Mouse (Mus musculus) embryonic facial prominence, embryonic 12.5 days (tissue): ENCODE measurements at regions not wholly inside any gene's neighbourhood (a gene's known extent, or its start where the extent isn't known, plus 50 kb on each side); places are given as distances from the start of the nearest gene placed in this dataset.

Experiments
- ATAC-seq: fragments of 200-750 bp; cut with Nextera tagmentation; 2 replicates; pipeline ENCODE4 v1.8.0; 2017; ENCODE audit not compliant: insufficient number of reproducible peaks, insufficient read depth, low FRiP score, low TSS enrichment
- H3K27ac ChIP-seq: fragments of 300-500 bp; sonication (generic); 2 replicates; pipeline ENCODE4 v1.5.1; 2016; ENCODE audit warnings: mild to moderate bottlenecking
- H3K27me3 ChIP-seq: fragments of 300-500 bp; sonication (generic); 2 replicates; pipeline ENCODE4 v1.6.1; 2016; ENCODE audit warnings: mild to moderate bottlenecking, moderate library complexity
- H3K36me3 ChIP-seq: fragments of 300-500 bp; sonication (generic); 2 replicates; pipeline ENCODE4 v1.6.1; 2016; ENCODE audit warnings: mild to moderate bottlenecking
- H3K4me1 ChIP-seq: fragments of 300-500 bp; sonication (generic); 2 replicates; pipeline ENCODE4 v1.6.1; 2016
- H3K4me2 ChIP-seq: fragments of 300-500 bp; sonication (generic); replicated peaks from 2 replicates; pipeline ENCODE4 v1.6.1; 2016; ENCODE audit warnings: mild to moderate bottlenecking, moderate library complexity
- H3K4me3 ChIP-seq: fragments of 300-500 bp; sonication (generic); 2 replicates; pipeline ENCODE4 v1.5.1; 2016; ENCODE audit warnings: mild to moderate bottlenecking
- H3K9ac ChIP-seq: fragments of 300-500 bp; sonication (generic); 2 replicates; pipeline ENCODE4 v1.6.1; 2016; ENCODE audit warnings: mild to moderate bottlenecking, moderate library complexity
- H3K9me3 ChIP-seq: fragments of 300-500 bp; sonication (generic); 2 replicates; pipeline ENCODE4 v1.6.1; 2016; ENCODE audit warnings: mild to moderate bottlenecking, moderate library complexity
- WGBS: fragments of 180-500 bp; shearing (Covaris S2); methylation state at CpG from one replicate; pipeline ENCODE4 v1.1.7; 2016; 5-methylcytosine and 5-hydroxymethylcytosine counted together

DNA sequence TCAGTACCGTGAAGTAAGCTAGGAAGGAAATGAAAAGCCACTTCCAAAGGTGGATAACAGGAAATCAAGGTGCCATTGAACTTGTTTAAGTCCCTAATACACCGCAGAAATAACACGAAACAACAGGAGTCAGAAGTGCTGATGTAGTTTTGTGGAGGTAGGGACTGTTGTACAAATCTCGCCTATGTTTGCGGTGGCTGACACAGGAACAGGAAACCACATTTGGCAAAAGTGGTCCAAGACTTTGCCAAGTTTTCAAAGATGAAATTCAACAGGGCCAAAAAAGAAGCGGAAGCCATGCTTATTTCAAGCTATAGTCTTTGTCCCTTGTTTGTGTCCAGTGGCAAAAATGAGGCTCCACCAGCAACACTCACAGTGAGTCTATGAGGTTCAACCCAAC is 204.3 kb downstream of the Rpl36a-ps1 start:
- no peak for ATAC-seq
- H3K4me3 ChIP-seq, result no peak overlapping the region
- no peaks in the 10 kb centered on the region for H3K9me3 ChIP-seq
- H3K9ac ChIP-seq, result no peak overlapping the region
- no peak overlapping the region for H3K27ac ChIP-seq
- H3K27me3 ChIP-seq, result no peaks in the 10 kb centered on the region
- H3K36me3 ChIP-seq, result no peaks in the 10 kb centered on the region
- 91% methylated on average over 6 of the region's 6 CpGs for WGBS
- H3K4me2 ChIP-seq, result no peak overlapping the region
- H3K4me1 ChIP-seq, result no peaks in the 10 kb centered on the region

DNA sequence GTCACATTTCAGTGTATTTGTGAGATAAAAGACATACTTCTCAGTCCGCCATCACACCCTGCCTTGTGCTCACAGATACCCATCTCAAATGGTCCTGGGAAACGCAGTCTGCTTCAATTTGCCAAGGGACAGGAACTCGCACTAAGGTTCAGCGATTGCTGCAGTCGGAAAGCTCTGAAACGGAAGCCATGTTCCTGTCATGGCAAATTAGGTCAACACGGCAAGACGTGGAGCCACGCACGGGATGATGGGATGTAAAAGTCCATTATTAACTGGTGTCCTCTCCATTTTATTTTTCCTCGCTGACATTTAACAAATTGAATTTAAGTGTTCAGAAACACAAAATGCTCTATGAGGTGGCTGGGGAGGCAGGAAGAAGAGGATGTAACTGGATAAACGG is 212.4 kb downstream of the Rpl36a-ps1 start:
- ATAC-seq, result no peak
- 91% methylated on average over 12 of the region's 12 CpGs for WGBS
- Histone ChIP-seq H3K27ac (no peak overlapping the region), H3K9ac (no peak overlapping the region), H3K4me1 (no peaks in the 10 kb centered on the region), H3K27me3 (no peaks in the 10 kb centered on the region), H3K36me3 (no peaks in the 10 kb centered on the region), H3K4me3 (no peak overlapping the region), H3K4me2 (no peak overlapping the region), H3K9me3 (no peaks in the 10 kb centered on the region)

DNA sequence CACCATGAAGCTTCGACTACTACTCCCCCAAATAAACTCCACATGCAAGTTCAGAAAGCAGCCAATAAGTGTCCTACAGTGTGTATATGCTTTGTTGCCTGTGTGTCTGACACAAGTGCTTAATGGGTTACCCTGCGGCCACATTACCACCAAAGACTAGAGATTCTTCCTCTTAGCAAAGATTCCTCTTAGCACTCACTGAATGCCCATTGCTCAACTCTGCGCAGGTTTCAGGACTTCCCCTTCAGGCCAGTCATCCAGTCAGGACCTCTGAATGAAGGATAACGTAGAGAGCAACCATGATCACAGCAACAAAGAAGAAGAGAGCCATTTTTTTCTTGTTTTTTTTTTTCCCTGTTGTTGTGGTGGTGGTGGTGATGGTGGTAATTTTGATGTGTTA is 222.0 kb downstream of the Rpl36a-ps1 start:
- no peaks in the 10 kb centered on the region for H3K4me1 ChIP-seq
- H3K9me3 ChIP-seq, result no peaks in the 10 kb centered on the region
- H3K4me3 ChIP-seq, result no peak overlapping the region
- H3K9ac ChIP-seq, result no peak overlapping the region
- 82% methylated on average over 4 of the region's 4 CpGs for WGBS
- H3K4me2 ChIP-seq, result no peak overlapping the region
- no peaks in the 10 kb centered on the region for H3K36me3 ChIP-seq
- ATAC-seq, result no peak
- H3K27me3 ChIP-seq, result no peaks in the 10 kb centered on the region
- no peak overlapping the region for H3K27ac ChIP-seq

DNA sequence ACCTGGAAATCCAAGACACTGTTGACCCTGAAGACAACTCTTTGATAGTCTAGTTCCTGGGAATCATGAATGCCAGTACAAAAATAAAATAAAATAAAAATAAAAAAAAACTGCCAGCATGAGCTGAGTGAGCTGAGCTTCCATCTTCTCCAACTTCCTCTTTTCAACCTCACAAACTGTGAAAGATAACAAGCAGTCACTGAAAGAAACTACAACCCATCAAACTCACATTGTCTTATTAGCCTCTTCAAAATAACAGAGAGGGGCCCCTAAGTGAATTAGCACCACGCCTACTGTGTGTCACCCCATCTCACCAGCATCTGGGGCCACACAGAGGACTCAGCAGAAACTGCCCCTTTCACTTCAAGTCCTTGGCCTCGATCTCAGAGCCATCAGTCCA is 225.3 kb downstream of the Rpl36a-ps1 start:
- H3K4me3 ChIP-seq, result no peak overlapping the region
- ATAC-seq, result no peak
- no peak overlapping the region for H3K27ac ChIP-seq
- 80% methylated on average over 2 of the region's 2 CpGs for WGBS
- no peak overlapping the region for H3K4me2 ChIP-seq
- no peak overlapping the region for H3K9ac ChIP-seq
- H3K27me3 ChIP-seq, result no peaks in the 10 kb centered on the region
- no peaks in the 10 kb centered on the region for H3K36me3 ChIP-seq
- H3K9me3 ChIP-seq, result no peaks in the 10 kb centered on the region
- no peaks in the 10 kb centered on the region for H3K4me1 ChIP-seq

DNA sequence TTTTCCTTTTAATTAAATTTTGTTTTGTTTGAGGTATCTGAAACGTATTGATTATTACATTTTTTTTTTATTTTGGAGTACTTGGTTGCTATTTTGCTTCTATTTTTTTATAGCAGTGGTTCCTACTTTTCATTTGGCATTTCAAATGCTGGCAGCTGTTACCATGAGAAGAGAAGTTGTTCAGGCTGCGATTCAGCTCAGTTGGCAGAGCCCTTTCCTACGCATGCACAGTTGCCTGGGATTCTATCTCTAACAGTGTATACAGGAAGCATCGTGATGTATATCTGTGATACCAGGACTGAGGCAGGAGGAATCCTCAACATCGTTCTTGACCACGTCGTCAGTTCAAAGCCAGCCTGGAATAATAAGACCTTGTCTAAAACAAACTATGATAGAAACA is 226.6 kb downstream of the Rpl36a-ps1 start:
- no peaks in the 10 kb centered on the region for H3K9me3 ChIP-seq
- WGBS, result 87% methylated on average over 7 of the region's 7 CpGs
- no peak for ATAC-seq
- H3K4me3 ChIP-seq, result no peak overlapping the region
- H3K36me3 ChIP-seq, result no peaks in the 10 kb centered on the region
- no peak overlapping the region for H3K27ac ChIP-seq
- no peak overlapping the region for H3K4me2 ChIP-seq
- no peak overlapping the region for H3K9ac ChIP-seq
- H3K4me1 ChIP-seq, result no peaks in the 10 kb centered on the region
- H3K27me3 ChIP-seq, result no peaks in the 10 kb centered on the region

DNA sequence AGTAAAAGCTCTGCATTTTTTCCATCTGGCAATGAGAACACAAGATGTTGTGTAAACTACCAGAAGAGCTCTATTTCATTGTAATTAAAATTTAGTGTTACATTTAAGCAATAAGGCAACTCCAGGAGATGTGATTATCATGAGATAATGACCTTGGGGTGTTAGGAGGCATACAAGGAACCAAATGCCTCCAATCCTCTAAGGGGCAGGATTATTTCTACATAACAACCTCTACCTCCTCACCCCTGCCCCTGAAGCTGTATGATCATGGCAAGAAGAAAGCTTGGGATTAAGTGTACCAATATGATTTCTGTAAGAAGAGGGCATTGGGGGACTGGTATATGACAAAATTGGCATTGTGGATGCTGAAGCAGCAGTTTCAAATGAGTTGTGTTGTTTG is 228.8 kb downstream of the Rpl36a-ps1 start:
- Histone ChIP-seq H3K27ac (no peak overlapping the region), H3K9me3 (no peaks in the 10 kb centered on the region), H3K4me2 (no peak overlapping the region), H3K4me1 (no peaks in the 10 kb centered on the region), H3K4me3 (no peak overlapping the region), H3K27me3 (no peaks in the 10 kb centered on the region), H3K36me3 (no peaks in the 10 kb centered on the region), H3K9ac (no peak overlapping the region)
- ATAC-seq, result no peak

DNA sequence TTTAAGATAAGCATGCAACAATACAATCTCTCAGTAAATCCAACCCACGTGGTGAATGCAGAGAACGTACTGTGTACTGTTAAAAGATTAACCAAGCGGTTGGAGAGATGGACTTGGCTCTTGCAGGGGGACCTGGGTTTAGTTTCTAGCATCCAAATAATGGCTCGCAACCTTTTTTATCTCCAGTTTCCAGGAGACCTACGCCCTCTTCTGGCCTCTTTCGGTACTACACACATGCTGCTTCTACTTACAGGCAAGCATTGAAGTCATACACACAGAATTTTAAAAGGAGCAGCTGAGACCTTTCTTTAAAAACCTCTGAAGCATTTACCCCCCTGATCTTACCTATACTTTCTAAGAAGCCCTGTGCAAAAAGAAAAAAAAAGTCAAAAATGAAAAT is 243.4 kb downstream of the Rpl36a-ps1 start:
- Histone ChIP-seq H3K27me3 (no peaks in the 10 kb centered on the region), H3K9ac (no peak overlapping the region), H3K4me1 (no peaks in the 10 kb centered on the region), H3K4me2 (no peak overlapping the region), H3K4me3 (no peak overlapping the region), H3K9me3 (no peaks in the 10 kb centered on the region), H3K27ac (no peak overlapping the region), H3K36me3 (no peaks in the 10 kb centered on the region)
- ATAC-seq, result no peak
- 91% methylated on average over 6 of the region's 6 CpGs for WGBS

DNA sequence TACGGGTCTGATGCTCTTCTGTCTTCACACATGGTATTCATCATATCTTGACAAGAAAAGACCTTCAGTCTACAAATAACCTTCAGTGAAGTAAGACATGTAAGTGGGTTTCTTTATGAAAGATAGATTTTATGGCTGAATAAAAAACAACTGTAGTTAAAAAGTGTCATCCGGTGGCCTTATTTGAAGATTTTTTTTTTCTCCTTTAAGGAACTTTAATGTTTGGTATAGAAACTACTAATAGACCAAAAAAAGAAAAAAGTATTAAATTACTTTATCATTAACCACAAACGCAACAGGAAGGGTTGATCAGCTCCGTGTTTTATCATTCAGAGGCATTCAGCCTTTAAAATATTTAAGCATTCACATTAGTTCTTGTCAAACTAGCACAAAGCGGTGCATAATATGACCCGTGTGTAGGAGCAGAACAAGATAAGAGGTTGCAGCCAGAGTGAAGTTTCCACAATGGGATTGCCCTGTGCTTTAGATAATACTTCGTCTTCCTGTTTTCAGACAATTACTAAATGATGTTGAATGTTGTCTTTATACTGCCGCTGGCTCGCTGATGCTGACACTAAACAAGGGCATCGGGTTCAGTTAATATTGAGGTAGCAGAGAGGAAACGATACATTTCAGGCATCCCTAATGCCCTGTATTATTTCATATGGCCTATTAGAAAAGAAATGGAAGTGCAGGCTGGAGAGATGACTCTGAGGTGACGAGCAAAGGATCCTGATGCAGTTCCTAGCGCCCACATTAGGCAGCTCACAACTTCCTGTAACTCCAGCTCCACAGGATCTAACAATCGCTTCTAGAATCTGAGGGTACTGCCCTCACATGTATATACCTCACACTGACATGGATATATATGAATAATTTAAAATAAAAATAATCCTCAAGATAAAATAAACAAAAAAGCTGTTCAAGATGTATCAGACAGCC is 244.8 kb downstream of the Rpl36a-ps1 start:
- Histone ChIP-seq H3K27me3 (no peaks in the 10 kb centered on the region), H3K9me3 (no peaks in the 10 kb centered on the region), H3K4me1 (no peaks in the 10 kb centered on the region), H3K4me3 (no peak overlapping the region), H3K36me3 (no peaks in the 10 kb centered on the region), H3K4me2 (no peak overlapping the region), H3K27ac (no peak overlapping the region), H3K9ac (no peak overlapping the region)
- no peak for ATAC-seq
- WGBS, result 81% methylated on average over 14 of the region's 14 CpGs

DNA sequence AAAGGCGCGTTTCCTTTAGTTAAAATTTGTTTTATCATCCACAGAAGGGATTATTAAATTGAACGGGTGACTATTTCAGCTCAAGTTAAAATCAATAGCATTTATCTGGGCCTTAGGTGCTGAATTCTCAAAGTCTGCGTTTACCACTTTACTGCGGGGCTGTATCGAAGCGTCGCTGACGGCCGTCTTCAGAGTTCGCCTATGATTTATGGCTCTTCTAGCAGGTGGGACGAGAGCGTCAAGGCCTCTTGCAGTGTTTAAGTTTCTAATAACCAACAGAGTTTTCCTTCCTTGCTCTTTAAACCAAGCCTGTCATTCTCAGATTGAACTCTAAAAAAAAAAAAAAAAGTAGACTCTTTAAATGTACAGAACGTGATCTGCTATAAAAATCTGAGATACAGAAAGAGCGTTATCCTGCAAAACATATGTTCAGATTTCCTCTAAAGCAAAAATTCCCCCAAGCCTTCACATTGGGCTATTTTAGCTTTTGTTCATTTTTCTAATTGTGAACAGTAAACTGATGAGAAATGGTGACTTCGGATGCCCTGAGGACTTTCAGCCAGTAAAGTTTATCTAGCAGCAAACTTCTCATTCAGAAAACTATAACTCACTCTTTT is 246.9 kb downstream of the Rpl36a-ps1 start:
- 81% methylated on average over 16 of the region's 16 CpGs for WGBS

DNA sequence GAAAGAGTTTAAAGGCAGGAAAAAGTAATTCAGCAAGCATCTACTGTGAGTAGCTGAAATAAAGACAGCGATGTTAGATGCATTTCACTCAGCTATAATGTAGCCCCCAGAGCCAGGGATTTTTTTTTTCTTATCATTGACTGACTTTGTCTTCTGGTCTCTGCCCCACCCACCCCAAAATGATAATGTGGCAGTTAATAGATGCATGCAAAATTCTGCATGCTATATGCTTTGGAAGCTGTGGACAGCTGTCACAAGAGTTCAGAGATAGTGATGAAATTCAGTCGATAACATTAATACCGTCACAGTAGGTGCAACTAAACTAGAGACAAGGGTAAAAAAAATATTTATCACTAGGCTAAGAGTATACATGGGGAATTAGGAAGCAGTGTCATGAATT is 263.7 kb downstream of the Rpl36a-ps1 start:
- H3K4me2 ChIP-seq, result no peak overlapping the region
- H3K9me3 ChIP-seq, result no peaks in the 10 kb centered on the region
- H3K4me1 ChIP-seq, result no peaks in the 10 kb centered on the region
- H3K27ac ChIP-seq, result no peak overlapping the region
- no peak overlapping the region for H3K9ac ChIP-seq
- no peak for ATAC-seq
- no peaks in the 10 kb centered on the region for H3K36me3 ChIP-seq
- H3K4me3 ChIP-seq, result no peak overlapping the region
- H3K27me3 ChIP-seq, result no peaks in the 10 kb centered on the region
- WGBS, result 91% methylated on average over 3 of the region's 3 CpGs

More for the DNA sequence above, 246.9 kb downstream of the Rpl36a-ps1 start:
- no peaks in the 10 kb centered on the region for H3K27me3 ChIP-seq
- H3K9ac ChIP-seq, result no peak overlapping the region
- H3K9me3 ChIP-seq, result no peaks in the 10 kb centered on the region
- H3K4me1 ChIP-seq, result no peaks in the 10 kb centered on the region
- no peaks in the 10 kb centered on the region for H3K36me3 ChIP-seq
- H3K4me3 ChIP-seq, result no peak overlapping the region
- no peak for ATAC-seq
- H3K27ac ChIP-seq, result no peak overlapping the region
- H3K4me2 ChIP-seq, result no peak overlapping the region

DNA sequence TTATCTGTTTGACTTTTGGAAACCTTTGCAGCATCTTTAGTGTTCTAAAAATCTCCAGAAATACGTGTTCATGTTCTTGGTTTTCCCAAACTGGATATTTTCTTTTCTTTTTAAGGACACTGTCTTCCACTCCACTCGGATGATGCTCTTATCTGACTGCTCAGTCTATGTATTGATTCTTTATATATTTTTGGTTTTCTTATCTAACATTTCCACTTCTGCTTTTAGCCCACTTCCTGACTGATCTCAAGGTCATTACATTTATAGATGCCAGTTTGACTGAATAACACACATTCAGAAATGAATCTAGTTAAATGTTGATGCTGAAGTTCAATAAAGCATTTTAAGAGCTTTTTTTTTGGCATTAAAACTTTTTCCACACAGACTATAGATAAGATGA is 265.3 kb downstream of the Rpl36a-ps1 start:
- H3K27ac ChIP-seq, result no peak overlapping the region
- H3K27me3 ChIP-seq, result no peaks in the 10 kb centered on the region
- no peak for ATAC-seq
- no peaks in the 10 kb centered on the region for H3K9me3 ChIP-seq
- no peaks in the 10 kb centered on the region for H3K36me3 ChIP-seq
- no peak overlapping the region for H3K4me2 ChIP-seq
- H3K9ac ChIP-seq, result no peak overlapping the region
- WGBS, result 69% methylated on average over 2 of the region's 2 CpGs
- H3K4me1 ChIP-seq, result no peaks in the 10 kb centered on the region
- H3K4me3 ChIP-seq, result no peak overlapping the region

DNA sequence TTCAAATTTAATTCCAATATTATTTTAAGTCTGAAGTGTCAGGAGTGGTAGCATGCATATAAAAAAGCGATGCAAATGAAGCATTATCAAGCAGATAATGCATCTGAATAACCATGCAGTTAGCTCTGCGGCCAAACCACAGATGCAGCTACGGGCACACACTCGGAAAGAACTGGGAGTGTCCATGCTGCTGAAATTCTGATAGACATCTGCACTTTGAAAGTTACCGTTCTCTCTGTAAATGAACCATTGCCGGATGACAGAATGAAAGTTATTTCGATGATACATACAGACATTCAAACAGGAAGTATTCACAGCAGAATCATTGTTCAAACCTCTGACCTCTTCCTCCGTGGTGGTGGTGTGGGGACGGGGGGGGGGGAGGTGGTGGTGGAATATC is 271.6 kb downstream of the Rpl36a-ps1 start:
- H3K27me3 ChIP-seq, result no peaks in the 10 kb centered on the region
- H3K9ac ChIP-seq, result no peak overlapping the region
- H3K36me3 ChIP-seq, result no peaks in the 10 kb centered on the region
- no peak for ATAC-seq
- H3K4me2 ChIP-seq, result no peak overlapping the region
- no peaks in the 10 kb centered on the region for H3K9me3 ChIP-seq
- 82% methylated on average over 9 of the region's 9 CpGs for WGBS
- H3K27ac ChIP-seq, result no peak overlapping the region
- H3K4me1 ChIP-seq, result no peaks in the 10 kb centered on the region
- H3K4me3 ChIP-seq, result no peak overlapping the region
